ENCODE assay signal across 8 mouse cellular contexts in the genomic region with DNA sequence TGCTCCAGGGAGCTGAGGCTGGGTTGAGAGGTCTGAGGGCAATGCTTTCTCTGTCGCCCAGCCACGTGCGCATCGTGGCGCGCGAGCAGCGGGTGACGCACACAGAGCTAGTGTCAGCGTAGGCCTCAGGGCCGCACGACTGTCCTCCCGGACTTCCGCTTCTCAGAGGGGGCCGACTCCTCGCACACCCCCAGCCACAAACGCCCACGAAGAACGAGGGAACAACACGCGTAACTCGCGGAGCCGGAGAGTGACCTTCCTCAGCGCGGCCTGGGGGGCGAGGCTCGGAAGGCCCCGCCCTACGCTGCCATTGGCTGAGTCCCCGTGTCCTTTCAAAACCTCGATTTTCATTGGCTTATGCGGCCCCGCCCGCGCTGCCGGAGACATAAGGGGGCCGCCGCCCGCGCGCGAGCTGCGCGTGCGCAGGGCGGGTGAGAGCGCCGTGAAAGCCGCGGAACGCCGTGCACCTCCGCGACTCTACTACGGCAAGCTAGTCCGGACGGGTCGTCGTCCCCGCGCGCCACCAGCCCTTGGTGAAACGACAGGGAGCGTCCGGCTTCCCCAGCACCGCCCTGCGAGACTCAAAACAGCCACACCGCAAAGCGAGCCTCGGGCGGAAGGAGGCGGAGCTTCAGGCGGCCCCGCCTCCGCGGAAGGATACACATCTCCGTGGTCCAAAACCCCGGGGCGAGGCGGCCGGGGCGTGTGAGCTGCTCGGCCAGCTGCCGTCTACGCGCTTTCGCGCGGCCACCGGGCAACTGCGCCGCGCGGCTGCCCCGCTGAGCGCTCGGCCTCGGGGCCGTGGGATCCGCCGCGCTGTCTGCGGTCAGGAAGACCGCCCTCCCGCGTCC. TPM values are rescaled to one million over a fixed set of nuclear protein-coding genes. Genes with fewer than 3 reads are reported as not detected.
DNase-seq lines count a peak whose midpoint lies in the region; ATAC-seq and TF ChIP-seq lines count a peak whose summit lies in the region.

A gene (plus strand): TSS at position 415 of the 851 bp plus-strand sequence.

- WGBS in forebrain, embryonic 10.5 days, result under 1% methylated on average over 107 of the region's 107 CpGs
- WGBS in heart, embryonic 15.5 days, result under 1% methylated on average over 107 of the region's 107 CpGs
- under 1% methylated on average over 106 of the region's 107 CpGs for WGBS in liver, embryonic 14.5 days (ENCODE audit: insufficient replicate concordance)
- under 1% methylated on average over 107 of the region's 107 CpGs for WGBS in neural tube, embryonic 11.5 days
- under 1% methylated on average over 106 of the region's 107 CpGs for WGBS in stomach, postnatal 0 days

- H3K27ac ChIP-seq in forebrain, embryonic 10.5 days, result peak within 1 kb of the TSS; percentile 96
- H3K27ac ChIP-seq in heart, embryonic 15.5 days, result peak within 1 kb of the TSS; percentile 95
- no peak within 1 kb of the TSS; the same call in 1 of the 2 replicates for H3K27ac ChIP-seq in liver, embryonic 14.5 days
- H3K27ac ChIP-seq in neural tube, embryonic 11.5 days (ENCODE audit: low read depth, low read length), result peak within 1 kb of the TSS; percentile 96
- H3K27ac ChIP-seq in stomach, postnatal 0 days (replicated peaks), result peak within 1 kb of the TSS; percentile 98

- H3K9me3 ChIP-seq in forebrain, embryonic 10.5 days, result no peaks in the 10 kb centered on the region
- no peaks in the 10 kb centered on the region for H3K9me3 ChIP-seq in heart, embryonic 15.5 days (replicated peaks)
- no peaks in the 10 kb centered on the region for H3K9me3 ChIP-seq in liver, embryonic 14.5 days (ENCODE audit: control insufficient read depth, low read length)
- H3K9me3 ChIP-seq in neural tube, embryonic 11.5 days (ENCODE audit: control insufficient read depth, low read length), result no peaks in the 10 kb centered on the region
- no peaks in the 10 kb centered on the region for H3K9me3 ChIP-seq in stomach, postnatal 0 days (ENCODE audit: control insufficient read depth, low read length)

- peak; percentile 85 for DNase-seq in c-Kit-negative CD71-positive TER-119-positive erythroid progenitor cells, embryonic 14.5 days (ENCODE audit: low read depth, low spot score)
- peak; percentile 92 for DNase-seq in forebrain, embryonic 10.5 days (ENCODE audit: extremely low spot score, low spot score)
- peak; percentile 97 to 100 for DNase-seq in kidney, postnatal 25 days
- peak; percentile 89 to 91 (median 90) for DNase-seq in liver, embryonic 14.5 days (ENCODE audit: low read depth in 3 of 3, low spot score in 3 of 3)
- peak; percentile 98 for DNase-seq in neural tube, embryonic 11.5 days (ENCODE audit: low spot score)
- DNase-seq in stomach, postnatal 0 days (ENCODE audit: low spot score), result peak; percentile 97

- H3K27me3 ChIP-seq in forebrain, embryonic 10.5 days (ENCODE audit: poor library complexity, severe bottlenecking), result peaks cover 8% of the 10 kb centered on the region
- no peaks in the 10 kb centered on the region for H3K27me3 ChIP-seq in heart, embryonic 15.5 days
- no peaks in the 10 kb centered on the region for H3K27me3 ChIP-seq in liver, embryonic 14.5 days (ENCODE audit: control insufficient read depth, insufficient read depth, low read length)
- no peaks in the 10 kb centered on the region for H3K27me3 ChIP-seq in neural tube, embryonic 11.5 days (ENCODE audit: control insufficient read depth, insufficient read depth, low read length)
- H3K27me3 ChIP-seq in stomach, postnatal 0 days (ENCODE audit: control insufficient read depth, insufficient read depth, low read length), result no peaks in the 10 kb centered on the region

- peak; percentile 11; the same call in 1 of the 2 replicates for TF ChIP-seq CTCF in liver, embryonic 14.5 days (IDR thresholded peaks at IDR 0.05; ENCODE audit: low read depth)
- 0 out of 2 replicates have a peak, but pooled peaks have one; percentile 6 for TF ChIP-seq CTCF in stomach, postnatal 0 days (IDR thresholded peaks at IDR 0.05; ENCODE audit: low read depth)

- peak within 1 kb of the TSS; percentile 69 for H3K4me3 ChIP-seq in forebrain, embryonic 10.5 days
- peak within 1 kb of the TSS; percentile 70 for H3K4me3 ChIP-seq in heart, embryonic 15.5 days
- peak within 1 kb of the TSS; percentile 60 to 69 for H3K4me3 ChIP-seq in liver, embryonic 14.5 days (ENCODE audit: insufficient read depth in 1 of 2, low read depth in 2 of 2, low read length in 2 of 2)
- peak within 1 kb of the TSS; percentile 94 for H3K4me3 ChIP-seq in neural tube, embryonic 11.5 days (ENCODE audit: low read depth, low read length)
- H3K4me3 ChIP-seq in stomach, postnatal 0 days (ENCODE audit: low read depth, low read length), result peak within 1 kb of the TSS; percentile 91

- peak; percentile 78 for ATAC-seq in CD4-positive, CD25-positive, alpha-beta regulatory T cell, adult 4 months
- ATAC-seq in heart, embryonic 15.5 days (replicated peaks; ENCODE audit: insufficient number of reproducible peaks, insufficient read depth, low FRiP score, low read depth), result peak; percentile 77
- ATAC-seq in liver, embryonic 14.5 days (ENCODE audit: insufficient read depth), result peak; percentile 86
- ATAC-seq in neural tube, embryonic 11.5 days (ENCODE audit: insufficient read depth, low FRiP score, low TSS enrichment), result peak; percentile 86
- ATAC-seq in stomach, postnatal 0 days (ENCODE audit: low FRiP score, low TSS enrichment), result peak; percentile 86

- peak within 1 kb of the TSS; percentile 88 for H3K9ac ChIP-seq in heart, embryonic 15.5 days
- peak within 1 kb of the TSS; percentile 48 for H3K9ac ChIP-seq in liver, embryonic 14.5 days (replicated peaks)
- H3K9ac ChIP-seq in neural tube, embryonic 11.5 days (ENCODE audit: low read length), result peak within 1 kb of the TSS; percentile 82
- H3K9ac ChIP-seq in stomach, postnatal 0 days (ENCODE audit: low read length), result peak within 1 kb of the TSS; percentile 95

- 0 out of 2 replicates have a peak, but pooled peaks have one; percentile 19 for TF ChIP-seq EP300 in liver, embryonic 14.5 days (IDR thresholded peaks at IDR 0.05; ENCODE audit: low read depth)
- TF ChIP-seq EP300 in stomach, postnatal 0 days (optimal IDR thresholded peaks at IDR 0.05), result no peak

- peaks cover 58% of the 10 kb centered on the region for H3K4me1 ChIP-seq in forebrain, embryonic 10.5 days
- peaks cover 49% of the 10 kb centered on the region for H3K4me1 ChIP-seq in heart, embryonic 15.5 days (replicated peaks)
- peaks cover 7 to 12% of the 10 kb centered on the region in 2 experiments for H3K4me1 ChIP-seq in liver, embryonic 14.5 days (replicated peaks; ENCODE audit: control insufficient read depth in 2 of 2, insufficient read depth in 2 of 2, low read length in 1 of 2)
- peaks cover 12% of the 10 kb centered on the region for H3K4me1 ChIP-seq in neural tube, embryonic 11.5 days (ENCODE audit: control insufficient read depth, insufficient read depth, low read length)
- H3K4me1 ChIP-seq in stomach, postnatal 0 days (replicated peaks; ENCODE audit: control insufficient read depth, insufficient read depth), result peaks cover 4% of the 10 kb centered on the region

- peak within 1 kb of the TSS; percentile 92 for H3K4me2 ChIP-seq in heart, embryonic 15.5 days
- peak within 1 kb of the TSS; percentile 83 for H3K4me2 ChIP-seq in liver, embryonic 14.5 days (ENCODE audit: low read depth)
- peak within 1 kb of the TSS; percentile 84 for H3K4me2 ChIP-seq in neural tube, embryonic 11.5 days (ENCODE audit: low read depth)
- H3K4me2 ChIP-seq in stomach, postnatal 0 days (replicated peaks; ENCODE audit: low read depth), result peak within 1 kb of the TSS; percentile 83

- peaks cover 31% of the 10 kb centered on the region for H3K36me3 ChIP-seq in forebrain, embryonic 10.5 days (replicated peaks)
- H3K36me3 ChIP-seq in heart, embryonic 15.5 days, result peaks cover 22% of the 10 kb centered on the region
- H3K36me3 ChIP-seq in liver, embryonic 14.5 days (replicated peaks; ENCODE audit: control insufficient read depth, insufficient read depth, low read depth), result peaks cover 8% of the 10 kb centered on the region
- H3K36me3 ChIP-seq in neural tube, embryonic 11.5 days (ENCODE audit: control insufficient read depth, insufficient read depth, low read length), result peaks cover 7% of the 10 kb centered on the region
- H3K36me3 ChIP-seq in stomach, postnatal 0 days (ENCODE audit: control insufficient read depth, insufficient read depth, low read length), result peaks cover 12% of the 10 kb centered on the region

RNA-seq across cellular contexts. Expression of the gene that starts here (rescaled TPM):
- 1 to 10 TPM; 1.5 to 4.3 TPM for polyA plus RNA-seq in CD4-positive, CD25-positive, alpha-beta regulatory T cell, adult 4 months (2017; shearing (Covaris generic))
- 40.3 and 43.6 TPM in 2 replicates for polyA plus RNA-seq in forebrain, embryonic 10.5 days (2016; fragmentation: Nextera tagmentation; extraction: Ambion mirVana)
- 61.4 and 71.9 TPM in 2 replicates for polyA plus RNA-seq in heart, embryonic 15.5 days (2015; fragmentation: Nextera tagmentation; extraction: Ambion mirVana)
- 3.1 and 5.0 TPM in 2 replicates for polyA plus RNA-seq in liver, embryonic 14.5 days (2012; rRNA removed)
- 8.1 and 8.5 TPM in 2 replicates for polyA plus RNA-seq in liver, embryonic 14.5 days (2014; fragmentation: Nextera tagmentation; extraction: Ambion mirVana)
- 38.7 and 42.3 TPM in 2 replicates for polyA plus RNA-seq in neural tube, embryonic 11.5 days (2014; fragmentation: Nextera tagmentation; extraction: Ambion mirVana)
- 63.6 and 69.4 TPM in 2 replicates for polyA plus RNA-seq in stomach, postnatal 0 days (2015; fragmentation: Nextera tagmentation; extraction: Ambion mirVana)
